Mouse (Mus musculus) stomach, postnatal 0 days (tissue): ENCODE data around the gene Zhx3. TPM values are rescaled to one million over a fixed set of nuclear protein-coding genes. Genes with fewer than 3 reads are reported as not detected.

Experiments
- ATAC-seq: fragments of 200-750 bp; cut with Nextera tagmentation; 2 replicates; pipeline ENCODE4 v1.8.0; 2017; ENCODE audit not compliant: low FRiP score, low TSS enrichment
- DNase-seq: peaks from one replicate; pipeline ENCODE4 v3.0.0-alpha.2; 2016; ENCODE audit warnings: low spot score
- H3K27ac ChIP-seq: fragments of 300-500 bp; sonication (generic); replicated peaks from 2 replicates; pipeline ENCODE4 v1.5.1; 2014; ENCODE audit warnings: mild to moderate bottlenecking, control low read depth
- H3K27me3 ChIP-seq: fragments of 300-500 bp; sonication (generic); 2 replicates; pipeline ENCODE4 v1.6.1; 2014; ENCODE audit warnings: low read length; ENCODE audit not compliant: control insufficient read depth, insufficient read depth
- H3K36me3 ChIP-seq: fragments of 300-500 bp; sonication (generic); 2 replicates; pipeline ENCODE4 v1.6.1; 2014; ENCODE audit warnings: low read length, mixed read lengths; ENCODE audit not compliant: control insufficient read depth, insufficient read depth
- H3K4me1 ChIP-seq: fragments of 300-500 bp; sonication (generic); replicated peaks from 2 replicates; pipeline ENCODE4 v1.6.1; 2014; ENCODE audit warnings: antibody characterized with exemption; ENCODE audit not compliant: control insufficient read depth, insufficient read depth
- H3K4me2 ChIP-seq: fragments of 300-500 bp; sonication (generic); replicated peaks from 2 replicates; pipeline ENCODE4 v1.6.1; 2014; ENCODE audit warnings: low read depth, mild to moderate bottlenecking, control low read depth, moderate library complexity
- H3K4me3 ChIP-seq: fragments of 300-500 bp; sonication (generic); 2 replicates; pipeline ENCODE4 v1.5.1; 2014; ENCODE audit warnings: low read depth, low read length, control low read depth
- H3K9ac ChIP-seq: fragments of 300-500 bp; sonication (generic); 2 replicates; pipeline ENCODE4 v1.6.1; 2014; ENCODE audit warnings: mild to moderate bottlenecking, low read length, control low read depth, mixed read lengths
- H3K9me3 ChIP-seq: fragments of 300-500 bp; sonication (generic); 2 replicates; pipeline ENCODE4 v1.6.1; 2016; ENCODE audit warnings: low read length; ENCODE audit not compliant: control insufficient read depth
- CTCF ChIP-seq: IDR thresholded peaks from 2 replicates; pipeline ENCODE4 v1.5.1; 2016; ENCODE audit warnings: antibody characterized with exemption, low read depth, mild to moderate bottlenecking, moderate library complexity
- EP300 ChIP-seq: optimal IDR thresholded peaks from 2 replicates; pipeline ENCODE3; 2016; ENCODE audit warnings: antibody characterized with exemption
- WGBS: fragments of 180-500 bp; shearing (Covaris S2); extraction: QIAGEN DNeasy Blood & Tissue Kit; methylation state at CpG from one replicate; pipeline ENCODE4 v1.1.7; 2014; 5-methylcytosine and 5-hydroxymethylcytosine counted together
- polyA plus RNA-seq: library from polyadenylated mRNA; unstranded; fragments of >200 nt; fragmentation: Nextera tagmentation; extraction: Ambion mirVana; gene quantifications from 2 replicates; pipeline ENCODE4 v1.2.1, GENCODE M21; 2015

The Zhx3 gene
- polyA plus RNA-seq, 1 experiment from 2014 or later: 4.5 TPM

GRCm38 (mm10) chr2:160722714-160723113 is 150.1 kb downstream of the Zhx3 start:
- Histone ChIP-seq H3K4me1 (no peaks in the 10 kb centered on the region), H3K4me3 (no peak overlapping the region), H3K27ac (no peak overlapping the region), H3K4me2 (no peak overlapping the region), H3K27me3 (no peaks in the 10 kb centered on the region), H3K9me3 (no peaks in the 10 kb centered on the region), H3K9ac (no peak overlapping the region), H3K36me3 (peaks cover 24% of the 10 kb centered on the region)
- 68% methylated on average over 4 of the region's 4 CpGs for WGBS
- no peak for DNase-seq
- TF ChIP-seq CTCF (no peak), EP300 (no peak)
- no peak for ATAC-seq

- no peak overlapping the region for H3K4me3 ChIP-seq
- DNase-seq: no peak
- H3K27me3 ChIP-seq: no peaks in the 10 kb centered on the region
- H3K9me3 ChIP-seq: no peaks in the 10 kb centered on the region
- H3K9ac ChIP-seq: no peak overlapping the region
- peaks cover 33% of the 10 kb centered on the region for H3K36me3 ChIP-seq
- 59% methylated on average over 3 of the region's 3 CpGs for WGBS
- peak; percentile 29; the same call in 1 of the 2 replicates for ATAC-seq
- H3K27ac ChIP-seq: no peak overlapping the region
- H3K4me2 ChIP-seq: no peak overlapping the region
- TF ChIP-seq CTCF (no peak), EP300 (no peak)
- no peaks in the 10 kb centered on the region for H3K4me1 ChIP-seq
Observed at GRCm38 (mm10) chr2:160718811-160719210, 154.0 kb downstream of the Zhx3 start.

DNA sequence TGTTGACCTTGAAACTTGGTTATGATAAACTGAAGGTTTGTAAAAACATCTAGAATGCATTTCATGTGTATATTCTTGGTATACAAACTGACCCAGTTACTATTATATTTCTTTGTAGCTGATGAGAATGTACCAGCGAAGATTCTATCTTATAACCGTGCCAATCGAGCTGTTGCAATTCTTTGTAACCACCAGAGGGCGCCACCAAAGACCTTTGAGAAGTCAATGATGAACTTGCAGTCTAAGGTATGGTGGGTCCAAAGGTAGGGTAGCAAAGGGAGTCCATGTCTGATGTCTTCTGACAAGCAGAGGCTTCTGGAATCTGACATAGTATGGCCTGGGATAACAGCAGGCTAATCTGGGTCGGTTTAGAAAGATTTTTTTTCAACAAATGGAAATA is 155.5 kb downstream of the Zhx3 start:
- no peak overlapping the region for H3K9ac ChIP-seq

DNA sequence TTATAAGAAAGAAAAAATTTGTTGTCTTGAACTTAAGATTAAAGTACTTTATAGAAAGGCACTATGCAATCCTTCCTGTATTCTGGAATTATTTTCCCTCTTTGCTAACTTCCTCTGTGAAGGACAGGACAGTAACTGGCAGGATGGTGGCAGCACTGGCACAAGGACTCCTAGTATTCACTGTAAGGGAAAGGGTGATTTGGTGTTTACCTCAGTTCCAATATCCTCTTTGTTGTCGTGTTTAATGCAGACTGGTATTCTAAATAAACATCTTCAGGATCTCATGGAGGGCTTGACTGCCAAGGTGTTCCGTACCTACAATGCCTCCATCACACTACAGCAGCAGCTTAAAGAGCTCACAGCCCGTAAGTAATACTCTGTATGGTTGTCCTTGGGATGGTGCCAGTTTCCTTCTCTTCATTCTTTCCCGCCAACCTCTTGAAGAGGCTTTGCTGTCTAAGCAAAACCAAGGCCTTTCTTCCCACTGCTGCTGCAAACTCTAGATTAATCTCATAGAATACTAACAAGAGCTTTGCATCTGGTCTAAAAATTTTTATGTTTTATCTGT is 157.3 kb downstream of the Zhx3 start:
- WGBS: 70% methylated on average over 4 of the region's 4 CpGs
- no peak for DNase-seq
- Histone ChIP-seq H3K36me3 (peaks cover 32% of the 10 kb centered on the region), H3K27ac (no peak overlapping the region), H3K4me1 (no peaks in the 10 kb centered on the region), H3K9ac (no peak overlapping the region), H3K9me3 (no peaks in the 10 kb centered on the region), H3K4me3 (no peak overlapping the region), H3K27me3 (no peaks in the 10 kb centered on the region), H3K4me2 (no peak overlapping the region)
- TF ChIP-seq EP300: no peak
- no peak for TF ChIP-seq CTCF
- no peak for ATAC-seq

More for the DNA sequence above, 155.5 kb downstream of the Zhx3 start:
- Histone ChIP-seq H3K27ac (no peak overlapping the region), H3K36me3 (peaks cover 30% of the 10 kb centered on the region), H3K27me3 (no peaks in the 10 kb centered on the region), H3K4me2 (no peak overlapping the region), H3K4me1 (no peaks in the 10 kb centered on the region), H3K4me3 (no peak overlapping the region), H3K9me3 (no peaks in the 10 kb centered on the region)
- 75% methylated on average over 5 of the region's 5 CpGs for whole genome bisulfite sequencing
- TF ChIP-seq CTCF (peak; percentile 76), EP300 (no peak)
- ATAC-seq (no peak), DNase-seq (peak; percentile 50)

- TF ChIP-seq EP300 (no peak), CTCF (no peak)
- H3K27me3 ChIP-seq: no peaks in the 10 kb centered on the region
- peaks cover 25% of the 10 kb centered on the region for H3K36me3 ChIP-seq
Observed at GRCm38 (mm10) chr2:160707673-160708072, 165.1 kb downstream of the Zhx3 start.

DNA sequence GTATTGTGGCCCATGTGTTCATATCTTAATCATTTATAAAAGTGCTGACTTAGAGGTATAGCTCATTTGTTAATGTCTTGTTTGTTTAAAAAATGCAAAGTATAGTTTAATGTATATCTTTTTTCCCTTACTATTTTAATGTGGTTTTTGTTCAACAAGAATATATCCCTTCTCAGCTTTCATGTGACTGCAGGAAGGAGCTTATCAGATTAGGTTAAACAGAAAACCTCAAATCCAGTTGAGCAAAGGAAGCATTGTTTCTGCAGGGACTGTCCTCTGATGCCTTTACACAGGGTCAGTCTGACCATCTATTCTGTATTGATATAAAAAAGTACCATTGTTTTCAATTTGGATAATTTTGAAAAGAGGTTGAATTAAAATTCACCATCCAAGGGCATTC is 170.0 kb downstream of the Zhx3 start:
- H3K4me3 ChIP-seq: no peak overlapping the region
- DNase-seq (no peak), ATAC-seq (no peak)
- no peaks in the 10 kb centered on the region for H3K9me3 ChIP-seq
- H3K9ac ChIP-seq: no peak overlapping the region
- no peak overlapping the region for H3K27ac ChIP-seq
- H3K36me3 ChIP-seq: peaks cover 17% of the 10 kb centered on the region
- H3K4me1 ChIP-seq: no peaks in the 10 kb centered on the region
- TF ChIP-seq CTCF: no peak
- no peak overlapping the region for H3K4me2 ChIP-seq
- H3K27me3 ChIP-seq: no peaks in the 10 kb centered on the region

More at GRCm38 (mm10) chr2:160707673-160708072, 165.1 kb downstream of the Zhx3 start:
- 90% methylated on average over 3 of the region's 3 CpGs for WGBS
- no peaks in the 10 kb centered on the region for H3K9me3 ChIP-seq
- H3K4me2 ChIP-seq: no peak overlapping the region
- DNase-seq (no peak), ATAC-seq (no peak)
- H3K4me1 ChIP-seq: no peaks in the 10 kb centered on the region
- no peak overlapping the region for H3K9ac ChIP-seq
- no peak overlapping the region for H3K4me3 ChIP-seq
- H3K27ac ChIP-seq: no peak overlapping the region
